Mouse (Mus musculus): ENCODE data around the gene Ppp1r12b.

GRCm38 (mm10) chr1:134896008-134896407, 59.7 kb downstream of the Ppp1r12b start:
- TF ChIP-seq CTCF (IDR thresholded peaks at IDR 0.05; ENCODE audit: extremely low read depth, insufficient read length, insufficient replicate concordance, low read depth, low read length) = no peak
- no peak for TF ChIP-seq POLR2A (IDR thresholded peaks at IDR 0.05; ENCODE audit: low read depth, low read length)
